Mouse (Mus musculus) layer of hippocampus, postnatal 36 days (tissue): ENCODE data around the gene Nfia. TPM values are rescaled to one million over a fixed set of nuclear protein-coding genes. Genes with fewer than 3 reads are reported as not detected.

Experiments
- DNase-seq, 2 experiments: peaks; one replicate each; pipeline ENCODE4 v3.0.0; 2022
- total RNA-seq, 2 experiments: library from RNA; stranded (reverse); gene quantifications; 2 replicates each; pipeline ENCODE4 v1.2.3; 2021

The Nfia gene
- total RNA-seq, 2 experiments from 2014 or later, result 103 to 121 TPM

DNA sequence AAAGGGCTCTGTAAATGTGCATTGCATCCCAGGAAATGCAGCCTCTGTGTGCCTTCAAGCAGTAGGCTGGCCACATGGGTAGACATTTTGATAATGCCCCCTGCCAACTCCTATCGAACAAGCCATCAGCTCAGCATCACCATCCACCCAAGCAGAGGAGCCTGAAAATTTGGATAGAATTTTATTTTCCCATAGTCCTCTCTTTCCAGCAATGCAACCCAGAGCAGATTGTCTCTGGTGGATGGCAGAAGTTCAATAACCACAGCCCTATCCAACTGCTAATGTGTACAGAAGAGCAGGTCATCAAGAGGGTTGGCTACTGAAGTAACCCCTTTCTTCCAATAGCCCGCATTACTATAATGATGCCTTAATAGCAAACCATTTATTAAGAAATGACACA lies 237.4 kb downstream of the Nfia start:
- DNase-seq, result no peak

- no peak for DNase-seq
Measured at GRCm38 (mm10) chr4:98019811-98020210, 247.3 kb downstream of the Nfia start.

DNA sequence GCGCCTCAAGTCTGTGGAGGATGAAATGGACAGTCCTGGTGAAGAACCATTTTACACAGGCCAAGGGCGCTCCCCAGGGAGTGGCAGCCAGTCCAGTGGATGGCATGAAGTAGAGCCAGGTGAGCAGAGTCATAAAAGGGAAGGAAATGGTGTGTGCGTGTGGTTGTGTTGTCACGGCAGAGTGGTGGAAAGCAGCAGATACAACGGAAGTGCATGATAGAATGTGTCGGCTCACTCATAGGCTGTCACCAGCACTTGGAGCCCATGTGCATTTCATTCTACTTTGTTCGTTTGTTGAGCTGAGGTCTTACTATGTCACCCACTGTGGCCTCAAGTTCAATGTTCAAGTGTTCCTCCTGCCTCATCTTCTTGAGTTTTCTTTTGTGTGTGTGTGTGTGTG lies 248.3 kb downstream of the Nfia start:
- DNase-seq, result no peak

DNA sequence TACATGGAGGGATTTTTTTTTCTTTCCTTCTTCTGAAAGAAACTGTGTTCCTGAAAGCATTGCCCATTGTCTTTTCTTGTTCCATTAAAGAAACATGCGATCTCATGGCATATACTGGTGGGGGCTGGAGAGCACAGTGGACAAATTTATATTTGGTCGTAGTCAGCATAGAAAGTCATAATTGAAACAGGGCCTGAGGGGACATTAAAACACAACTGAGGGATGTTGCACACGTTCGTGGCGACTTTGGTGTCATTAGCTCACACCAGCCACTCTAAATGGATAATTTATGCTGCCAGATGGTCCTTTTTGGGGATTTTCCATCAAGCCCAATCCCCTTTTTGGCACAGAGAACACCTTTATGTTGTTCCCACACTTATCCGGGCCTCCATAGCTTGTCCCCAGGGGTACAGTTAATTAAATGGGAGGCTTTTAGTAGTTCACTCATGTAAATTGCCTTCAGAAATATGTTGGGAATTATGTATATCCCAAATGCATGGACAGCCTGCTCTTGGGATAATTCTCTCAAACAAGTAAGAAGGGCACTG lies 250.8 kb downstream of the Nfia start:
- DNase-seq, result no peak

DNA sequence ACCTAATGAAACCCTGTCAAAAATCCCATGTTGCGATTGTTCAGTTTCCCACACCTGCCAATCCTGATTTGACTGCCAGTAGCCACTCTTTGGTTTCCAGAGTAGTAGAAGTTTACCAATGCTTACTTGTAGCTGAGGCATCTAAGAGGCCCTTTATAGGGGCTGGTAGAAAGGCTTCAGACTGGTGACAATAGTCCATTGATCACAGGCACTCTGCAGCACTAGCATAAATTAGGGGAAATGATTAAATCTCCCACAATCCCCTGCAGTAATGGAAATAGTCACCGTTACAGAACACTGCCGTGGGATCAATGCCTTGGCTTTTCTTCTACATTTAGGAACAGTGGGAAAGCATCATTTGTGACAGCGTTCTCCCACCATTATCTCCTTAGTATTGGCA lies 254.9 kb downstream of the Nfia start:
- no peak for DNase-seq

GRCm38 (mm10) chr4:98031871-98032270 lies 259.3 kb downstream of the Nfia start:
- DNase-seq, result no peak

DNA sequence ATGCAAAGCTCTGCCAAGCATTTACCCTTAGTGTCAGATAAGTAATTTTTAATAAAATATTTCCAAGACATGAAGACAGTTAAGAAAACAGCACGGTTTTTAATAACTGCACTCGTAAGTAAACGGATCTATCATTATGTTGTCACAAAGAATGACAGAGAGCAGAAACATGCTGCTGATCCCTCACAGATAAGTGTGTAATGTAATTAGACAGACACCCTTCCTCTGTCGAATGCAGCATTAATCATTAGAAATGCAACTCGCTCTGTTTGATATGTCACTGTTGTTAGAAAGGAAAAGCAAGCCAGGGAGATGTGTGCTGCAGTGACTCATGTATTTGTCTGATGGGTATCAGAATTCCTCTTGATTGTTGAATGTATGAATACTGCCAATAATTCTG lies 259.8 kb downstream of the Nfia start:
- no peak for DNase-seq

GRCm38 (mm10) chr4:98039095-98039494 lies 266.6 kb downstream of the Nfia start:
- DNase-seq, result no peak

DNA sequence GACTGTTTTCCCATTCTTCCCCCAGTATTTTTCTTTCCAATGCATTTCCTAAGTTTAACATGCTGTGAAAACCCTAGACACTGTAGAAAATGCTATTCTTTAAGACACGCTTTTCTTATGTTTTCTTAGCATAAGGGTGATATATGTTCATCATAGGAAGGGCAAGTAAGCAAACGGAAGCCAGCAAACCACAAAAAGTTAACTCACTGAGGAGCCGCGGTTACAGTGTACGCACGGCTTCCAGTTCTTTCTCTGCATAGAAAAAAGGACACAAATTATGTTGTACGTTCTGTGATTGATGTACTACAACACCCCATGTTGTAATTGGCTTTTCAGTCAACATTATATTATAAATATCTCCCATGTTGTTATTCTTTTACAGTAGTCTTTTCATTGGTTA lies 267.6 kb downstream of the Nfia start:
- no peak for DNase-seq

DNA sequence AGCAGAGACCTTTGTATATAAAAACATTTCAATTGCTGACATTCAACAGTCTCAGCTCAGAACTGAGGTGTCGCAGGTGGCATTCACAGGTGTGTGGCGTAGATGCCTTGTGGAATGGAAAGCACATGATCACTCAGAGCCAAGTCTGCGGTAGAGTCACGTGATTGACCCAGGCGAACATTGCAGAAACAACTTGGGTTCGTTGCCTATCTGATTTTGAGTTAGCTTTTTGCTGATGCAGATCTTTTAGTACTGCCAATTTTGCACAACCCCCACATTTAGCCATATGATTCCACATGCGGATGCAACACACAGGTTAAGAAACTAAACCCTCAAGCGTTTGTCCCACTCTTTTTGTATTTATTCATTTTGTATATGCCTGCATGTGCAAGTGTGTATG lies 272.1 kb downstream of the Nfia start:
- no peak for DNase-seq

DNA sequence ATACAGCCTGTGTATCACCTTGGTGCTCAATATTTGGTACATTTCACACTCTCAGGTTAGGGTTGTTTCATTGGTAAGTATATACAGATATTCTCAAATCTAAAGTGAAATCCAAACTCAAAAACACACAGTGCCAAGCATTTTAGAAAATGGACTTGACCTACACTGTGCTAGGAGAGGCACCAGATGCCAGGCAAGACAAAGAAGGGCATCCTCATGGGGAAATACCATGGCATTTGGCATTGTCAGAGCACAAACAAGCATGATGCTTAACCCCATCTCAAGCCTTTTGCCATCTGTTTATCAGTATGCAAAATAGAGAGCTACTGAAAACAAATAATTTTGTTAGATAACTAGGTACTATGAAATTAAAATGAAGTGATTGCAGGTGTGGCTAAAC lies 274.8 kb downstream of the Nfia start:
- DNase-seq, result no peak

- no peak for DNase-seq
Measured at GRCm38 (mm10) chr4:98049584-98049983, 277.1 kb downstream of the Nfia start.

- DNase-seq, result no peak
Measured at GRCm38 (mm10) chr4:98050003-98050620, 277.6 kb downstream of the Nfia start.

DNA sequence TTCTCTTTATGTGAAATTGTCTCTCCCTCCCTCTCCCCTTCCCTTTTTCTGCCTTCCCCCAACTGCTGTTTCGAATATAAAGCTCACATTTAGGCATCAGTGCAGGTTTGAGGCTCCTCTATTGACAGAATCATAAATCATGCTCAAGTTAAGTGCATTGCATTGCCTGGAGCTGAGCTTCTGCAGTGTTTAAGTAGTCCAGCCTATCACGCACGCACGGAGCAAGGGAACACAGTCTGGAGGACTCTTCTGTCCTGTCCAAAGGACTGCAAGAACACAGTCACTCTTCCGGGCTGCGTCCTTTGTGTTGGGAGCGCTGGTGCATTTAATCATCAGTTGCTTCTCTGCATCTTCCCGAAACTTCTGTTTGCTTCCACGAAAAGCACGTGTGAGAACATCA lies 278.2 kb downstream of the Nfia start:
- no peak for DNase-seq

GRCm38 (mm10) chr4:98051326-98051725 lies 278.8 kb downstream of the Nfia start:
- no peak for DNase-seq

DNA sequence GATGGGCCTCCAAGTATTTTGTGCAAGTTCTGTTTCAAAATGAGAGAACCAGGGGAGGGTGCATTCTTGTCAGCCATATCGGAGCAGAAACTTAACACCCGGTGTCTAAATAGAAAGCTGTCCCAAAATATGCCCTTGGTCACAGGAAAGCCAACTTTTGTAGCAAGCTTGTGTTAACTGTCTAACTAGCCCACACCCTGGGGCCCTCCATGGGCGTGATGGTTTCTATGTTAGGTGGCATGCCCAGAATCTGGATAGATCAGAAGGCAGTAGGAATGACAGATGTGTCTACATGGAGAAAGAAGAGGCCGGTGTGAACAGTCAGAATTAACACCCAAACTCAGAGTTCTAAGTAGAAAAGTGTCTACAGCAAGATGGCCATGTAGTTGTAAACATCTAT lies 282.5 kb downstream of the Nfia start:
- DNase-seq, result no peak

DNA sequence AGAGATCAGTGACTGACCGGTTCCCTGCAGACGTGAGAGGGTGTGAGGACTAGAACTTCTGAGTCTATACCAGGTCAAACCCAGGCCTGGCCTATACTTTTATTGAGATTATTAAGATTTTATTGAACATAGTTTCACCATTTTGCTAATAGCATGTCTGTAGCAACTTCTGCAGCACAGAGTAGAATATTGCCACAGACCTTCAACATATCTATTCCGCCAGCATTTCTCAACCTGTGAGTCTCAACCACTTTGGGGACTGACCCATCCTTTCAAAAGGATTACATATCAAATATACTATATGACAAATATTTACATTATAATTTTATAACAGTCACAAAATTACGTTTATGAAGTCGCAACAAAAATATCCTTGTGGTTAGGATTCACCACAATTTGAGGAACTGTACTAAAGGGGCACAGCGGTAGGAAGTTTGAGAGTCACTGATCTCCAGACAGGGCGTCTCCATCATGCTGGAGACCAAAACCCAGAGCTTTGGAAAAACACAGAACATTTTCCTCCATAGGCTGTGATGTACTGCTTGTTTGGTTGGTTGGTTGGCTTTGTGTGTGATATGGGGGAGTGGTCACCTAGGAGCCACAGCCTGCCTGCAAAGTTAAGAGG lies 284.0 kb downstream of the Nfia start:
- DNase-seq, result no peak

DNA sequence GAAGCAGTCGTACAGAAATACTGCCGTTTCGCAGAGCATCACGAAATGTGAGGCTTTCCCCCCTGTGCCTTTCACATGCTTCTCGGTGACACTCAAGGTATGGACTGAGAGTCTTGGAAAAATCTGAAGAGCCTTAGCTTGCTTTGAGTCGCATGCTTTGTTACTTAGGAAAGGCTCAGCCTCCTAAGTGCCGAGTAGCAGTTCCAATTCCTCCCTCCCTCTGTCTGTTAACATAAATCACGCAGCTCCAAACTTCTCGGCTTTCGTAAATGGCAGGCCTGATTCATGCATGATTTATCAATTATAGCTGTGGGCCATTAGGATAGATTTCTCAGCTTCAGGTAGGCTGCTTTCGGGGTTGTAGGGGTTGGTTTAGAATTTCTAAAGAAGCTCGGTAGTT lies 284.7 kb downstream of the Nfia start:
- no peak for DNase-seq

GRCm38 (mm10) chr4:98057721-98058120 lies 285.2 kb downstream of the Nfia start:
- DNase-seq, result no peak

DNA sequence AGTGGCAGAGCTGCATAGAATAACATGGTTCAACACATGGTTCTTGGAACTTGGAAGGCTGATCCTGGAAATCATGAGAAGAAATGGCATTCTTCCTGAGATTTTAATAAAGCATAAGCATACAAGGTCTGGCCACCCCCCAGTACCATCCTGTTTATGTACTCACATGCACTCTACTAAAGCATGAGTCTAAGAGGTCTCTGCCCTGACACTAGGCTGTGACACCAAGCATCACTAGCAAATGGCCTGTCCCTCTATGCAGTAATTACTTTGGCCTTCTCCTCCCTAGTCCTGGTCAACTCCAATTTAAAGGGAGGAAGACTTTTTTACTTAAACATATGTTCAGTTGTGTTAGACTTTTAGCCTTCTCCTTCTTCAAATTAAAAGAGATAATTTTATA lies 285.6 kb downstream of the Nfia start:
- DNase-seq, result no peak

- DNase-seq, result no peak
Measured at GRCm38 (mm10) chr4:98060601-98061000, 288.1 kb downstream of the Nfia start.

DNA sequence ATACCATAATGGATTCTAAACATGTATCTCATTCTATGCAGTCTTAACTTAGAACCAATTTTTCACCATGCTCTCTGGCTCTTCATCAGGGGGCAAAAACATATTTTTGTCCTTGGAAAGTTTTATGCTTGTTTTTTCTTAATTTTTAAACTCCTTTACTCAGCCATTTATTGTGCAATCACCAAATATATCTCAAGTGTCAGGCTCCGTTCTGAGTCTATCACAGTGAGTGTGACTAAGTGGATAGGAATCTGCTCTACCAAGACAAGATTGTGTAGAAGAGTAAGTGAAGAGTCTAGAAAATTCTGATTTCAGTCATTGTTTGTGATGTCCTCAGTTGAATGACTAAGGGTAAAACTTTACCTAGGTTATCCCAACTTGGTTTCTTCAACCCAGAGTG lies 288.6 kb downstream of the Nfia start:
- no peak for DNase-seq

DNA sequence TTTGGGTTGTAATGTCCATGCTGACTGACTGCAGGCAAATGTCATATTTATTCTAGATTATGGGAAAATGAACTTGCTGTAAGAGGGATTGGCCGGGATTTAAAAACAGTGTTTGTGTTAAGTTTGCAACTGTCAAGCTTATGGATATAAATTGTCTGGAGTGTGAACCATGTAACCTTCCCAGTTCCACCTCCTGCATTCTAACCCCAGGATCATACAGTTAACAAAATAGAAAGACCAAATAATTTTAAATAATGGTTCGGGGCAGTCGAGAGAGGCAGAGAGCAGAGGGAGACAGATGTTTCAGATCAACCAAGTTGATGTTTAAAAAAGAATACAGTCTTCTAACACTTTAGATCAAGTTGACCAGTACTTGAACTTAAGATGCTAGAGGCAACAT lies 290.7 kb downstream of the Nfia start:
- DNase-seq, result no peak

- no peak for DNase-seq
Measured at GRCm38 (mm10) chr4:98076106-98076505, 303.6 kb downstream of the Nfia start.

DNA sequence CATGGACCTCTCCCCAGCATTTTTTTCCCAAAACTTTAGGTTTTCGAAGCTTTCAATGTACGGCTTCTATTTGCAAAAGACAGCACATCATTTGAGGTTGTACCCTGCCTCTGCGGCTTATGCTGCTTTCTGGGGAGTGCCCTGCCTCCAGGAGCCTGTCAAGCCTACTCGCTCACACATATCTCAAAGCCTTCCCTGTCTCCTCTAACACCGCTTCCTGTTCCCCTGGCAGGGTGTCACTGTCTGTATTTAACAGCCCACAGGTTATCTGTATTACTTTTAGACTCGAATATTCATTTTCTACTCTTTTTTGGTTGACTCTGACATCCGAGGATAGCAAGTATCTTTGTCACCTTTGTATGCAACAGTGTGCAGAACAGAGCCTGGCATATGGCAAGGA lies 304.1 kb downstream of the Nfia start:
- DNase-seq, result no peak
